15 mouse cellular contexts compared by ENCODE assay signal in genomic region chr13:60020175-60020487, GRCm38 (mm10).
DNase-seq lines count a peak whose midpoint lies in the region; ATAC-seq and TF ChIP-seq lines count a peak whose summit lies in the region.
"Had no signal": no experiment of that assay in that cellular context is flagged by ENCODE, and none has a peak within 500 bp of the region (broad histone marks: within the 10 kb centered on the region; RNA-seq: fewer than 3 reads in every experiment).

No protein-coding gene starts in this region.

- TF ChIP-seq POLR2A in cerebellum, adult 2 months (IDR thresholded peaks at IDR 0.05; ENCODE audit: borderline replicate concordance, insufficient read depth, low read length): no peak

- intact Hi-C loops in heart, postnatal 10 days (cut with DNase I): no loop called here

- no peak for ATAC-seq in heart, postnatal 0 days (ENCODE audit: insufficient read depth, low read depth)
- peak; percentile 28 for ATAC-seq in Patski
- ATAC-seq in megakaryocyte progenitor cell, adult 5-6 weeks (replicated peaks; ENCODE audit: poor library complexity): no peak

- DNase-seq in heart, postnatal 0 days (ENCODE audit: low spot score): no peak
- DNase-seq in heart, postnatal 10 days: no peak
- DNase-seq in Patski (ENCODE audit: low read depth, low spot score): no peak
- no peak for DNase-seq in embryonic facial prominence, embryonic 10.5 days (ENCODE audit: low spot score)
- DNase-seq in limb, embryonic 10.5 days (ENCODE audit: low spot score): no peak
- no peak for DNase-seq in cerebellum, postnatal 4 days (ENCODE audit: low spot score in 2 of 2)
- DNase-seq in cerebellum, adult 2 months: no peak
- DNase-seq: cerebellum, adult 8-10 months; liver, embryonic 13.5 days; right cerebral cortex, adult 18-20 months; thymus, adult 2 months had no signal

- H3K4me3 ChIP-seq in heart, postnatal 0 days (ENCODE audit: low read depth, low read length): no peak overlapping the region
- H3K4me3 ChIP-seq in embryonic facial prominence, embryonic 10.5 days: no peak overlapping the region
- peak overlapping the region; percentile 1; the same call in 1 of the 2 replicates for H3K4me3 ChIP-seq in limb, embryonic 10.5 days
- no peak overlapping the region for H3K4me3 ChIP-seq in cerebellum, adult 2 months (replicated peaks; ENCODE audit: insufficient read depth, low read depth, low read length)
- H3K4me3 ChIP-seq: erythroblast, embryonic 14.5 days; heart, embryonic 12.5 days; left cerebral cortex, adult 2 months; liver, embryonic 13.5 days had no signal

- no peak overlapping the region for H3K4me2 ChIP-seq in heart, postnatal 0 days (ENCODE audit: low read depth, low read length)
- H3K4me2 ChIP-seq: heart, embryonic 12.5 days; liver, embryonic 13.5 days had no signal

- H3K27ac ChIP-seq in heart, postnatal 0 days (ENCODE audit: low read depth): peak overlapping the region; percentile 58
- H3K27ac ChIP-seq in embryonic facial prominence, embryonic 10.5 days (replicated peaks): peak overlapping the region; percentile 82
- H3K27ac ChIP-seq in limb, embryonic 10.5 days: peak overlapping the region; percentile 87
- H3K27ac ChIP-seq in cerebellum, adult 2 months (ENCODE audit: insufficient read depth, low read length): no peak overlapping the region
- H3K27ac ChIP-seq: left cerebral cortex, adult 2 months; liver, embryonic 13.5 days had no signal

- CTCF ChIA-PET in Patski (lab: Charles Lee): interaction anchor here (1.0 kb wide), 3 partner anchors 24 to 75 kb away, joined by 3 read pairs; no protein-coding TSS in a partner anchor

- H3K36me3 ChIP-seq in heart, postnatal 0 days (replicated peaks; ENCODE audit: control insufficient read depth, insufficient read depth, low read length): no peaks in the 10 kb centered on the region
- H3K36me3 ChIP-seq in embryonic facial prominence, embryonic 10.5 days (replicated peaks): no peaks in the 10 kb centered on the region
- no peaks in the 10 kb centered on the region for H3K36me3 ChIP-seq in limb, embryonic 10.5 days
- H3K36me3 ChIP-seq: heart, embryonic 12.5 days; liver, embryonic 13.5 days had no signal

- H3K4me1 ChIP-seq in heart, postnatal 0 days (ENCODE audit: control insufficient read depth, insufficient read depth): peaks cover 4% of the 10 kb centered on the region; the same call in 1 of the 2 replicates
- peaks cover 30% of the 10 kb centered on the region for H3K4me1 ChIP-seq in embryonic facial prominence, embryonic 10.5 days
- H3K4me1 ChIP-seq in limb, embryonic 10.5 days: peaks cover 45% of the 10 kb centered on the region
- no peaks in the 10 kb centered on the region for H3K4me1 ChIP-seq in cerebellum, adult 2 months (ENCODE audit: control insufficient read depth, insufficient read depth, low read length)
- H3K4me1 ChIP-seq: liver, embryonic 13.5 days had no signal

- WGBS in heart, postnatal 0 days: 53% methylated on average over 5 of the region's 5 CpGs
- WGBS in embryonic facial prominence, embryonic 10.5 days: 16% methylated on average over 5 of the region's 5 CpGs
- WGBS in limb, embryonic 10.5 days: 14% methylated on average over 5 of the region's 5 CpGs
- 32% methylated on average over 5 of the region's 5 CpGs for WGBS in cerebellum, adult 2 months

- no peak for TF ChIP-seq EP300 in heart, postnatal 0 days (IDR thresholded peaks at IDR 0.05; ENCODE audit: low read depth)

- no peaks in the 10 kb centered on the region for H3K9me3 ChIP-seq in heart, postnatal 0 days (replicated peaks; ENCODE audit: control insufficient read depth, low read length)
- no peaks in the 10 kb centered on the region for H3K9me3 ChIP-seq in embryonic facial prominence, embryonic 10.5 days
- no peaks in the 10 kb centered on the region for H3K9me3 ChIP-seq in limb, embryonic 10.5 days (replicated peaks)
- H3K9me3 ChIP-seq: heart, embryonic 12.5 days; liver, embryonic 13.5 days had no signal

- no peak overlapping the region for H3K9ac ChIP-seq in heart, postnatal 0 days (replicated peaks; ENCODE audit: low read depth, low read length)
- H3K9ac ChIP-seq: heart, embryonic 12.5 days; liver, embryonic 13.5 days had no signal

- in situ Hi-C loops in Patski (cut with MboI; ENCODE audit: low pct_unique_long_range_greater_than_20kb): no loop called here

- no peaks in the 10 kb centered on the region for H3K27me3 ChIP-seq in heart, postnatal 0 days (ENCODE audit: control insufficient read depth, insufficient read depth, low read length)
- no peaks in the 10 kb centered on the region for H3K27me3 ChIP-seq in Patski
- no peaks in the 10 kb centered on the region for H3K27me3 ChIP-seq in embryonic facial prominence, embryonic 10.5 days (replicated peaks; ENCODE audit: low read depth, poor library complexity, severe bottlenecking)
- no peaks in the 10 kb centered on the region for H3K27me3 ChIP-seq in limb, embryonic 10.5 days (ENCODE audit: low read depth, poor library complexity, severe bottlenecking)
- no peaks in the 10 kb centered on the region for H3K27me3 ChIP-seq in cerebellum, adult 2 months (ENCODE audit: control insufficient read depth, insufficient read depth, low read length)
- H3K27me3 ChIP-seq: heart, embryonic 12.5 days; liver, embryonic 13.5 days had no signal

- TF ChIP-seq CTCF in heart, postnatal 0 days (IDR thresholded peaks at IDR 0.05; ENCODE audit: low read depth): no peak
- no peak for TF ChIP-seq CTCF in Patski (IDR thresholded peaks at IDR 0.05)
- TF ChIP-seq CTCF in cerebellum, adult 2 months (IDR thresholded peaks at IDR 0.05; ENCODE audit: borderline replicate concordance, insufficient read depth, low read depth, low read length): no peak

- POLR2A ChIA-PET in Patski (lab: Charles Lee): interaction anchor here (0.6 to 1.6 kb wide), 3 partner anchors 13 to 581 kb away, joined by 3 to 5 read pairs (median 4); no protein-coding TSS in a partner anchor
